Mouse (Mus musculus) gastrocnemius, adult 2 months (tissue): ENCODE data around the gene Mrps7. TPM values are rescaled to one million over a fixed set of nuclear protein-coding genes. Genes with fewer than 3 reads are reported as not detected.
A peak's percentile ranks its signal among the peaks of the same experiment; 100 is the strongest.
"Not testable (repeated sequence)": the region's sequence is repeated elsewhere in the genome, so short reads cannot be mapped to it uniquely, and the experiment has no call there.

Experiments
- DNase-seq: peaks from one replicate; pipeline ENCODE4 v3.0.0; 2022
- H3K27ac ChIP-seq: fragments of 200-600 bp; 2 replicates; pipeline ENCODE4 v1.8.1; 2022; ENCODE audit warnings: mild to moderate bottlenecking
- H3K4me3 ChIP-seq: fragments of 200-600 bp; 2 replicates; pipeline ENCODE4 v1.8.1; 2022; ENCODE audit warnings: mild to moderate bottlenecking, moderate library complexity
- CTCF ChIP-seq: fragments of 200-600 bp; IDR thresholded peaks from 2 replicates; pipeline ENCODE4 v1.8.1; 2022; ENCODE audit warnings: antibody characterized with exemption, mild to moderate bottlenecking, moderate library complexity
- intact Hi-C: fragments of 180-260 bp; cut with DNase I; formaldehyde crosslinking; loops from one replicate; pipeline ENCODE4 v1.15.1; 2025
- total RNA-seq, 2 experiments: library from RNA; stranded (reverse); gene quantifications; 2 replicates each; pipeline ENCODE4 v1.2.3; 2021

Mrps7 gene
- total RNA-seq, 2 experiments from 2014 or later: 66.8 to 88.5 TPM

DNA sequence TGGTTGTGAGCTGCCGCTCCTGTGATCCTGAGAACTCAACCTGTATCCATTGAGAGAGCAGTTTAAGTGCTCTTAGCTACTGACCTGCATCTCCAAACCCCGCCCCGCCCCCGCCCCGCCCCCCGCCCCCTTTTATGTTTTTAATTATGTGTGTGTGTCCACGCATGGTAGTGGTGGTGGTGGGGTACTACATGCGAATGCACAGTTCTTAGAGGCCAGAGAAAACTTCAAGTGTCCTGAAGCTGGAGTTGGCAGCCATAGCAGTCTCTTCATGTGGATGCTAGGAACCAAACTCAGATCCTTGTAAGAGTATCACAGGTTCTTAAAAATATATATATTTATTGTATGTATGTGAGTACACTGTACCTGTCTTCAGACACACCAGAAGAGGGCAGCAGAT is 31.8 kb downstream of the Mrps7 start:
- intact Hi-C loops: no loop called here
- Histone ChIP-seq H3K4me3 (no peak overlapping the region), H3K27ac (no peak overlapping the region)
- DNase-seq: no peak
- no peak for TF ChIP-seq CTCF

DNA sequence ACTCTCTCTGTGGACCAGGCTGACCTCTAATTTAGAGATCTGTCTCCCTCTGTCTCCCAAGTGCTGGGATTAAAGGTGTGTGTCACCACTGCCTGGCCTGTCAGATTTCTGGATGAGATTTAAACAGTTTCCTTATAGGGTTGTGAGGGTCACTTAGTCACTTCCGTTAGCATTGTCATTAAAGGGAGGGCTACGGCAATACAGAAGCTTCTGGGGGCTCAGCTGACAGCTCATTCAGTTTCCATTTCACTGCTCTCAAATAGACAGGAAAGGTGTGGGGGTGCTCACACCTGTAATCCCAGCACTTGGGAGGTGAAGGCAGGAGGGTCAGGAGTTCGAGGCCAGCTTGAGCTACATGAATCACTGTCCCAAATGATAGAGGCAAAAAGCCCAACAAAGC is 33.2 kb downstream of the Mrps7 start:
- H3K27ac ChIP-seq: no peak overlapping the region
- DNase-seq: no peak
- H3K4me3 ChIP-seq: no peak overlapping the region
- intact Hi-C loops: no loop called here
- no peak for TF ChIP-seq CTCF

DNA sequence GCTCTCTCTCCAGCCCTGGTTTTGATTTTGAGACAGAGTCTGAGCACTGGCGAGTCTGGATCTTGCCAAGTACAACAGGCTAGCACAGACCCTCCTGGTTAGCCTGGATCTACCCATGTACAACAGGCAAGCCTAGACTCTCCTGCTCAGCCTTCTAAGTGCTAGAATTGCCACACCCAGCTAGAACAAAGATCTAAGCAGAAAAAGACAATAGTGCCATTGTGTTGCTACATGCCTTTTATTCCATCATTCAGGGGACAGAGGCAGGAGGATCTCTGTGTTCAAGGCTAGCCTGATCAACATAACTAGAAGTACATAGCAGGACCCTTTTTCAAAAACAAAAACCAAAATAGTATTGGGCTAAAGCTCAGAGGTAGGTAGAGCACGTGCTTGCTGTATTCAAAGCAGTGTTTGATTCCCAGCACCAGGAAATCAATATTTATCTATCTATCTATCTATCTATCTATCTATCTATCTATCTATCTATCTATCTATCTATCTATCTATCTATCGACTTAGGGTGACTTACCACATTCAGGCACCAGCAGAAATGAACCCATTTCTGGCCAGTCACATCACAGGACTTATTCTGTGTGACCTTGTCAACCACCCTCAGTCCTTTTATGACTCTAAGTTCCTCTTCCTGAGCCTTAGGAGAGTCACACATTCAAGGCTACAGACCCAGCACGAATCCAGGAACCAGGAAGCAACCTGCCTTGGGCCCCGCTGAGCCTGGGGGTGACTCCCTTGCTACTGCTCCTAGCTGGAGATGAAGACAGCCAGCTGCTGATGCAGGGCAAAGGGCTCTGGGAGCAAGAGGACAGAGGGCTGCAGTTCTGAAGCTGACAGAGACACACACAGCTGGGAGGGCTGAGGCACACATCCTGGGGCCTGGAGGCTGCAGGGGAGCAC is 35.0 kb downstream of the Mrps7 start:
- intact Hi-C loops: no loop called here
- Histone ChIP-seq H3K27ac (no peak overlapping the region), H3K4me3 (no peak overlapping the region)
- no peak for TF ChIP-seq CTCF
- no peak for DNase-seq

DNA sequence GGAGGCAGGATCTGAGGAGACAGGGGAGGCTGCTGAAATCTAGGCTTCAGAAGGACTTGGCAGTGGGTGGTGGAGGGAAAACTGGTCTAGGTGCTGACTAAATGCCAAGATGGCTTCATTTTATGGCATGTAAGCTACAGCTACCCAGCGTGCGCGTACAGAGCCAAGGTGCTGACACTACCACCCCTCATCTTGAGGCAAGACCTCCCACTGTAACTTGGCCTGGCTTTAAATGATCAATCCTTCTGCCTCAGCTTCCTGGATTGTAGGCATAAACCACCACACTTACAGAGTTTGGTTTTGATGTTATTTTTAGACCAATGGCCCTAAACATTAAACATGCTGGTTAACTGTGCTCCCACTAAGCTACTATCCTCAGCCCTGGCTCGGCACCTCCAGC is 35.8 kb downstream of the Mrps7 start:
- no peak overlapping the region for H3K4me3 ChIP-seq
- no peak for TF ChIP-seq CTCF
- no peak overlapping the region for H3K27ac ChIP-seq
- intact Hi-C loops: no loop called here
- DNase-seq: no peak

DNA sequence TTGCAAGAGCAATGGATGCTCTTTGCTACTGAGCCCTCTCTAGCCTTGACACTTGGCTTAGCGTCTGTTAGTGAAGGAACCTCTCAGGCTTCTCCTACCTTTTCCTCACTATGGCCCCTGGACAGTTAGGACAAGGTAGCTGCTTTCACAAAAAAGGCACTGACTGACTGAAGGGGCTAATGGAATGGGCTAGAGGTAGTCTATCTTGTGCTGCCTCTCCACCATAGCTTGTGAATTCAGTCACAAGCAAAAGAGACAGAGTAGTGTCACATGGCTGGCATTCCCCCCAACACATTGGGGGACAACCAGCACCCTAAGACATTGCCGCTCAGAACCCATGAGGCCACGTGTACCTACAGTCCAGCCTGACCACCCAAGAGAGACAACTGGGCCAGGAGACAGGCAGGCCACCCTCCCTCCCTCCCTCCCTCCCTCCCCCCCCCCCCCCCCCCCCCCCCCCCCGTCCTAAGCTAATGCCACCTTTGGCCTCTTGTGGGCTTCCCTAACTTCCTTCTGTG is 36.6 kb downstream of the Mrps7 start:
- Histone ChIP-seq H3K4me3 (no peak overlapping the region), H3K27ac (no peak overlapping the region)
- DNase-seq: no peak
- intact Hi-C loops: no loop called here
- TF ChIP-seq CTCF: no peak

DNA sequence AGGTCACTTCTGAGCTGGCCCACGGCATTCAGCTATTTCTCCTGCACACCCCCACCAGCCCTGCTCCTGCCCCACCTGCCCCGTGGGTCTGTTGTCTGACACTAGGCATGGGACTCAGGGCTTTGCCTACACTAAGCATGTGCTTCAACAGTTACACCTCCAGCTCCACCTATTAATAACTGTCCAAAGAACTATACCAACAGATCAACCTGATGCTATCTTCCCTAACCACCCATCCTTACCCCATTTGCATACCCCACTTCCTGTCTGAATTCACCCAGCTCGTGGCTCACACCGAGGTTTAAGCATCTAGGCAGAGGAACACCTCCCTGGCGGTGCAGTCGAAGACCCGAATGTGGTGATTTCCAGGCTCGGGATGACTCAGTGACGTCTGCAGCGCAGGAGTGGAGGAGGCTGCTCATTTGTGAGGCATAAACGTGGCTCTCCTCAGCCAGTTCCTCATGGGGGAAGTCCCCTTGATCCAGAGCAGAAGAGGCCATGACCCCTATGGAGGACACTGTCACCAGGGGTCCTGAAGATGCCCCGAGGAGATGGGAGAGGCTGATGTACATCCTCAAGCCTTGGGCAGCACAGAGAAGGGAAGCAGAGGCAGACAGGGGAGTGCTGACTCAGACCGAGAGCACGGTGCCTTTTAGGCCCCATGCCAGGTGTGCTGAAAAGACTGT is 37.4 kb downstream of the Mrps7 start:
- no peak overlapping the region for H3K27ac ChIP-seq
- DNase-seq: no peak
- no peak overlapping the region for H3K4me3 ChIP-seq
- intact Hi-C loops: no loop called here
- no peak for TF ChIP-seq CTCF

DNA sequence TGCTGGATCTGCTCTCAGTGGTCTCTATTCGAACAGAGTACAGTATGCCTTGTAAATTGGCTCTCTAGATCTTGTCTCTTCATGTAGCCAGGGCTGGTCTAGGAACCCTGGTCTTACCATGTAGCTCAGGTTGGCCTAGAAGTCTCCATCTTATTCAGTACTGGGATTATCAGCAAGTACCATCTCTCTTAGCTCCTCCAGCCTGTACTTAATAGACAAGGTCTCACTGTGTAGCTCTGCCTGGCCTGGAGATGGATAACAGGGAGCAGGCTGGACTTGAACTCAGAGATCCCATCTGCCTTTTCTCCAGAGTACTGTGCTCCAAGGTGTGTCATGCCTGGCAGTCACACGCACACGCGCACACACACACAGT is 37.9 kb downstream of the Mrps7 start:
- Histone ChIP-seq H3K27ac (no peak overlapping the region), H3K4me3 (no peak overlapping the region)
- DNase-seq: no peak
- no peak for TF ChIP-seq CTCF
- intact Hi-C loops: no loop called here

DNA sequence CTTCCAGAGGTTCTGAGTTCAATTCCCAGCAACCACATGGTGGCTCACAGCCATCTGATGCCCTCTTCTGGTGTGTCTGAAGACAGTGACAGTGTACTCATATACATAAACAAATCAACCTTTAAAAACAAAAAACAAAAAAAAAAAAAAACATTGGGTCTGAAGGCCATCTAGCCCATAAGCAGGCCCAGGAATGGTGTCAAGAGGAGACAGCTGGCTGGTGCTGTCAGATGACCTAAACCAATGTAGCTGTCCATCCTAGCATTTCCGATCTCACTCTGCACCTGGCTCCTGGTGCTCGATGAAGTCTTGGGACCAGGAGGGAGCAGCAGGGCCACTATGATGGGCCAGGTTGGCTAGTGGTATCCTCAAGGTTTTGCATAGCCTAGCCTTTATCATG is 39.0 kb downstream of the Mrps7 start:
- H3K4me3 ChIP-seq: no peak overlapping the region
- no peak for DNase-seq
- intact Hi-C loops: no loop called here
- H3K27ac ChIP-seq: no peak overlapping the region
- no peak for TF ChIP-seq CTCF

DNA sequence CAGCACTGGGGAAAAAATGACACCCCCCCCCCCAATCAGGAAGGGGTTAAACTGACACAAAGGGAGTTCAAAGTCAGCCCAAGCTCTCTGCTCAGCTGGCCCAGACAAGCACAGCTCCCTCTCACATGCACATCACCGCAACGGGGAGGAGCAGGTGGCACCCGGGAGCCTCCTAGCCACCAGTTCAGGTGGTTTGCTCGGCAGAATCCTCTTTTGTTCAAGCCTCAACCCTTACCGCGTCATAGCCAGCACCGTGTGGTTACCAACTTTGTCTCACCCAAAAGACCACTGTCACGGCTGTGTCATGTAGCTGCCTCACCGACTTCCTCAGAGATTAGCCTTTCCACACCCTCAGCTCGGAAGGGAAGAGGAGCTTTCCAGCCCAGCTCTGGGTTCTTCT is 39.5 kb downstream of the Mrps7 start:
- DNase-seq: no peak
- TF ChIP-seq CTCF: no peak
- intact Hi-C loops: no loop called here

DNA sequence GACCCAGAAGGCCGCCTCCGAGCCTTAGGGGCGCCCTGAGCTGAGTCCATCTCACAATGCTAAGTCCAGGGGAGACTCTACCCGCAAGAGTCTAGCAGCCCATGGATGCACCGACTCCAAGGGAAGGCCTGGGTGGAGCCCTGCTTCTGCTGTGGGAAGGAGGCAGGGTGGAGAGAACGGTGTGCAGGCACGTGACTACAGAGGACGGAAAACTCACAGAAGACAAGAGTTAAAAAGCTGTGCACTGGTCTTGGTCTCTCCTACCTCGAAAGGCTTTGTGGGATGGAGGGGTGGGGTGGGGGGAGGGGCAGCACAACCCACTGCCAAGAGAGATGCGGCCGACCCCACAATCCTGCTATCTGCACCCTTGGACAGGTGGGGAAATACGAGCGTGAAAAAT is 40.6 kb downstream of the Mrps7 start:
- intact Hi-C loops: no loop called here
- no peak for TF ChIP-seq CTCF
- Histone ChIP-seq H3K27ac (no peak overlapping the region), H3K4me3 (no peak overlapping the region)
- no peak for DNase-seq

More for the DNA sequence above, 39.5 kb downstream of the Mrps7 start:
- Histone ChIP-seq H3K27ac (no peak overlapping the region), H3K4me3 (no peak overlapping the region)

DNA sequence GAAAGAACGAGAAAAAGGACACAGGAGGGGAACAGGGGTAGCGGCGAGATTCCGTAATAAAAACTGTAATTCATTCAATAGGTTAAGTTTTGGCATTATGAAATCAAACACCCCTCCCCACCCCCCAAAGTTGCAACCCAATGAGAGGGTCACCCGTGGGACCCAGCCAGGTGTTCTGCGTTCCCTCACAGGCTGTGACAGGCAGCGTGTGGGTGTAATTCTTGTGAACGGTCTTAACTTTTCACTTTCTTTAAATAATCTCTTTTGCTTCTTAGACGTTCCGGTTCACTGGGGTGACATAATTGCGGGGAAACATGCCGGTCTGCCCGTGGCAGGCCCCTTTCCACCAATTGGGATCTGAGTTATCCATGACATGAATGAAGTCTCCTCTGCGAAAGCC is 41.8 kb downstream of the Mrps7 start:
- not testable (repeated sequence) for H3K27ac ChIP-seq, DNase-seq, H3K4me3 ChIP-seq
- intact Hi-C loops: loop anchor here (5.0 kb wide), 1 partner anchor 167 kb away; the partner anchor contains the start of genes Caskin2 and Tsen54

DNA sequence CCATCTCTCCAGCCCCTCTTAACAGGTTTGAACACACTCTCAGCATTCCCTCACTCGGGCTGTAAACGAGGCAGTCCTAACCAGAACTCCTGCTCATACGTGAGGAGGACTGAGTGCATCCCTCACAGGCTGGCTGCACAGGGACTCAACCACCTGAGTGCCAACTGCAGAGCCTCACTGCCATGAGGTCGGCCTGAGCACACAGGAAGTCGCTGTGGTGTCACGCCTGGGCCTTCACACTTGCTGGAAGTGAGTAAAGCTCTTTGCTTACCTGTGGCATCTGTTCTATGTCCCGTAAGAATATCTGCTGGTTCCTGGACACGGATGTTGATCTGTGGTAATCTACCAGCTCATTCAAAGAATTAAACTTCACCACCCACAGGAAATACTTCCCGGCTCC is 42.7 kb downstream of the Mrps7 start:
- no peak for DNase-seq
- no peak for TF ChIP-seq CTCF
- Histone ChIP-seq H3K4me3 (no peak overlapping the region), H3K27ac (no peak overlapping the region)
- intact Hi-C loops: loop anchor here (5.0 kb wide), 1 partner anchor 166 kb away; the partner anchor contains the start of genes Caskin2 and Tsen54

DNA sequence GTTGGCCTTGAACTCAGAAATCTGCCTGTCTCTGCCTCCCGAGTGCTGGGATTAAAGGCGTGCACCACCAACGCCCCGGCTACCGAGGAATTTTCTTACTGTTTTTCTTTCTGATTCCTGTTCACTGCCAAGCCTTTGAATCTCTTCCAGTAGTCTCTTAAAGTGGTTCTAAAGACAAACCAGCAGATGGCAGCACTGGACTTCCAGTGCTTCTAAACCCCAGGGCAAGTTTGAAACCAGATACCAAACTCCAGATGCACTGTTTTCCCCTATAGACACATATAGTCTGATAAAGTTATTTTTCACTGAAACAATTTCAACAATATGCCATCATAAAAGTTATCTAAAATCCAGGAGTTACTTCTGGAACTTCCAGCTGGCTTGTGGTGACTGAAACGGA is 43.7 kb downstream of the Mrps7 start:
- H3K4me3 ChIP-seq: no peak overlapping the region
- peak; percentile 57 for DNase-seq
- peak; percentile 94 for TF ChIP-seq CTCF
- intact Hi-C loops: loop anchor here (1.0 to 5.0 kb wide), 2 partner anchors 67 to 165 kb away; partner anchors contain the start of genes Caskin2 and Tsen54
- no peak overlapping the region for H3K27ac ChIP-seq
